Mouse (Mus musculus): ENCODE data around the gene Stx12.

DNA sequence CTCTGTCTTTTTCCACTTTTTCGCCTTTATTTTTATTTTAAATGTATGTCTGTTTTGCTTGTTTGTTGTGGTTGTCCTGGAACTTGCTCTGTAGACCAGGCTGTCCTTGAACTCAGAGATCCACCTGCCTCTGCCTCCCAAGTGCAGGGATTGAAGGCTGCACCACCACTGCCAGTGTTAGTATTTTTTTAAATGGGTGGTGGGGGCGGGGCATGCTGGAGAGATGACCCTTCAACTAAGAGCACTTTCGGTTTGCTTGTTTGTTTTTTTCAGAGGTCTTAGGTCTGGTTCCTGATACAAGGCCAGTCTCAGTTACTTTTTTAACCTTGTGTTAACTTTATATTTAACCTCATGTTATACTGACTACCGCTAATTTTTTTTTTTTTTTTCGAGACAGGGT lies 79.2 kb downstream of the Stx12 start:
- TF ChIP-seq CTCF (IDR thresholded peaks at IDR 0.05; ENCODE audit: extremely low read depth, insufficient read length, insufficient replicate concordance, low read depth, low read length) (no peak), POLR2A (IDR thresholded peaks at IDR 0.05; ENCODE audit: low read depth, low read length) (no peak)
